Mouse (Mus musculus) ES-Bruce4 (cell line): Measurements from ENCODE around the gene Cilp2. TPM values are rescaled to one million over a fixed set of nuclear protein-coding genes. Genes with fewer than 3 reads are reported as not detected.

Source experiments
- H3K27ac ChIP-seq: 2 replicates; pipeline ENCODE4 v1.5.1; 2012; ENCODE audit warnings: low read length, inconsistent platforms; ENCODE audit not compliant: insufficient read depth
- H3K27me3 ChIP-seq: 2 replicates; pipeline ENCODE4 v1.6.1; 2012; ENCODE audit warnings: mild to moderate bottlenecking, low read length, inconsistent platforms; ENCODE audit not compliant: control insufficient read depth, poor library complexity, insufficient read depth, severe bottlenecking
- H3K36me3 ChIP-seq: 2 replicates; pipeline ENCODE4 v1.6.1; 2012; ENCODE audit warnings: inconsistent platforms, mild to moderate bottlenecking, low read length, moderate library complexity; ENCODE audit not compliant: control insufficient read depth, poor library complexity, insufficient read depth, severe bottlenecking
- H3K4me1 ChIP-seq: one replicate; pipeline ENCODE4 v1.8.1; 2011; ENCODE audit warnings: low read length; ENCODE audit not compliant: control insufficient read depth, insufficient read depth
- H3K4me3 ChIP-seq: 2 replicates; pipeline ENCODE4 v1.5.1; 2011; ENCODE audit warnings: low read depth, mild to moderate bottlenecking, low read length
- H3K9ac ChIP-seq: 2 replicates; pipeline ENCODE4 v1.6.1; 2012; ENCODE audit warnings: low read depth, mild to moderate bottlenecking, inconsistent platforms; ENCODE audit not compliant: poor library complexity, severe bottlenecking
- H3K9me3 ChIP-seq: replicated peaks from 2 replicates; pipeline ENCODE4 v1.6.1; 2012; ENCODE audit warnings: mild to moderate bottlenecking, low read length, inconsistent platforms; ENCODE audit not compliant: control insufficient read depth, poor library complexity, insufficient read depth, severe bottlenecking
- CTCF ChIP-seq: IDR thresholded peaks from one replicate; pipeline ENCODE4 v1.8.1; 2011; ENCODE audit warnings: low read depth, low read length
- EP300 ChIP-seq: IDR thresholded peaks from 2 replicates; pipeline ENCODE4 v1.6.1; 2011; ENCODE audit warnings: low read depth, low read length; ENCODE audit not compliant: insufficient read depth
- POLR2A ChIP-seq: IDR thresholded peaks from one replicate; pipeline ENCODE4 v1.8.1; 2011; ENCODE audit warnings: low read length; ENCODE audit not compliant: insufficient read depth
- polyA plus RNA-seq: library from polyadenylated mRNA; stranded (reverse); fragments of >200 nt; gene quantifications from 2 replicates; pipeline ENCODE4 v1.2.4, GENCODE M21; 2011; ENCODE audit warnings: low read depth; ENCODE audit not compliant: missing spikeins, insufficient read depth, insufficient read length

The Cilp2 gene
- polyA plus RNA-seq, 1 experiment = 0.96 TPM

GRCm38 (mm10) chr8:69897857-69898256, 10.4 kb upstream of the Cilp2 start:
- no peak overlapping the region for H3K4me3 ChIP-seq
- H3K9me3 ChIP-seq = no peaks in the 10 kb centered on the region
- no peak overlapping the region for H3K27ac ChIP-seq
- H3K27me3 ChIP-seq = no peaks in the 10 kb centered on the region
- 0 out of 2 replicates have a peak, but pooled peaks cover 7% of the 10 kb centered on the region for H3K36me3 ChIP-seq
- H3K9ac ChIP-seq = no peak overlapping the region
- H3K4me1 ChIP-seq = peaks cover 6% of the 10 kb centered on the region
- TF ChIP-seq CTCF = no peak
- no peak for TF ChIP-seq EP300
- TF ChIP-seq POLR2A = no peak

- peaks cover 6% of the 10 kb centered on the region for H3K4me1 ChIP-seq
- H3K36me3 ChIP-seq = 0 out of 2 replicates have a peak, but pooled peaks cover 7% of the 10 kb centered on the region
- no peak overlapping the region for H3K9ac ChIP-seq
- TF ChIP-seq CTCF (no peak), POLR2A (no peak), EP300 (no peak)
- H3K27ac ChIP-seq = no peak overlapping the region
- H3K4me3 ChIP-seq = no peak overlapping the region
- H3K9me3 ChIP-seq = no peaks in the 10 kb centered on the region
- H3K27me3 ChIP-seq = no peaks in the 10 kb centered on the region
Observed at GRCm38 (mm10) chr8:69895772-69896451, 8.4 kb upstream of the Cilp2 start.

DNA sequence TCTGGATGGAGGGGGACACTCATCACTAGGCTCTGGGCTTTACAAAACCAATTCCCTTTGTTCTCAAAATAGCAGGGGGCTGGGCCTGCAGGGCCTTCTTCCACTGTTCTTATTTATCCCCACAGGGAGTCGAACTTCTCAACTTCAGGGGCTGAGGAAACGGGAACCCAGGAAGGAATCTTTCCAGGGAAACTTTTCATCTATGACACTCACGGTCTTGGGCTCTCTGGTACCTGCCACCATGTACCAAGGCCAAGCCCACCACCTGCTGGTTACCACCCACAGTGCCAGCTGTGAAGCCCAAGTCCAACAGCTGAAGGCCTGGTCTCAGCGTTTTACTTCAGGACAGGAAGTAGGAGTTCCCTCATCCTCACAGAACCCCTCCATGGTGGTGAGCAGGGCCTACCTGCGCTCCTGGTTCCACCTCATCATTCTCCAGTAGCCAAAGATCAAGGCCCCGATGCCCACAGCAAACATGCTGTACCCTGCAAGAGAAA, 7.4 kb upstream of the Cilp2 start:
- H3K9ac ChIP-seq = no peak overlapping the region
- H3K4me3 ChIP-seq = no peak overlapping the region
- no peaks in the 10 kb centered on the region for H3K27me3 ChIP-seq
- H3K27ac ChIP-seq = no peak overlapping the region
- TF ChIP-seq POLR2A = no peak
- TF ChIP-seq EP300 = no peak
- no peak for TF ChIP-seq CTCF
- peaks cover 6% of the 10 kb centered on the region for H3K4me1 ChIP-seq
- H3K9me3 ChIP-seq = no peaks in the 10 kb centered on the region
- 0 out of 2 replicates have a peak, but pooled peaks cover 7% of the 10 kb centered on the region for H3K36me3 ChIP-seq

GRCm38 (mm10) chr8:69893863-69894262, 6.4 kb upstream of the Cilp2 start:
- Histone ChIP-seq H3K27me3 (no peaks in the 10 kb centered on the region), H3K4me1 (peaks cover 6% of the 10 kb centered on the region), H3K9me3 (no peaks in the 10 kb centered on the region), H3K36me3 (0 out of 2 replicates have a peak, but pooled peaks cover 7% of the 10 kb centered on the region), H3K4me3 (no peak overlapping the region), H3K9ac (no peak overlapping the region), H3K27ac (no peak overlapping the region)
- TF ChIP-seq POLR2A = no peak
- no peak for TF ChIP-seq EP300
- TF ChIP-seq CTCF = peak; percentile 85

GRCm38 (mm10) chr8:69890813-69891241, 3.3 kb upstream of the Cilp2 start:
- Histone ChIP-seq H3K9me3 (no peaks in the 10 kb centered on the region), H3K9ac (peak overlapping the region; percentile 28; the same call in 1 of the 2 replicates), H3K36me3 (no peaks in the 10 kb centered on the region), H3K4me1 (peaks cover 6% of the 10 kb centered on the region), H3K27me3 (0 out of 2 replicates have a peak, but pooled peaks cover 2% of the 10 kb centered on the region), H3K4me3 (peak overlapping the region; percentile 15), H3K27ac (no peak overlapping the region)
- TF ChIP-seq POLR2A = no peak
- TF ChIP-seq CTCF = peak; percentile 86

- Histone ChIP-seq H3K4me1 (no peaks in the 10 kb centered on the region), H3K27me3 (0 out of 2 replicates have a peak, but pooled peaks cover 2% of the 10 kb centered on the region), H3K27ac (no peak overlapping the region), H3K9ac (peak overlapping the region; percentile 13), H3K4me3 (peak overlapping the region; percentile 51), H3K9me3 (no peaks in the 10 kb centered on the region), H3K36me3 (no peaks in the 10 kb centered on the region)
- TF ChIP-seq CTCF = no peak
- TF ChIP-seq EP300 = no peak
- no peak for TF ChIP-seq POLR2A
Observed at GRCm38 (mm10) chr8:69888902-69889301, 1.4 kb upstream of the Cilp2 start.
